Mouse (Mus musculus) lung, postnatal 0 days (tissue): ENCODE measurements around the gene Erc2.

ENCODE experiments used
- CTCF ChIP-seq: IDR thresholded peaks from 2 replicates; pipeline ENCODE4 v1.5.1; 2016; ENCODE audit warnings: antibody characterized with exemption, mild to moderate bottlenecking
- EP300 ChIP-seq: IDR thresholded peaks from 2 replicates; pipeline ENCODE4 v1.6.1; 2016; ENCODE audit warnings: antibody characterized with exemption, mild to moderate bottlenecking, control low read depth

DNA sequence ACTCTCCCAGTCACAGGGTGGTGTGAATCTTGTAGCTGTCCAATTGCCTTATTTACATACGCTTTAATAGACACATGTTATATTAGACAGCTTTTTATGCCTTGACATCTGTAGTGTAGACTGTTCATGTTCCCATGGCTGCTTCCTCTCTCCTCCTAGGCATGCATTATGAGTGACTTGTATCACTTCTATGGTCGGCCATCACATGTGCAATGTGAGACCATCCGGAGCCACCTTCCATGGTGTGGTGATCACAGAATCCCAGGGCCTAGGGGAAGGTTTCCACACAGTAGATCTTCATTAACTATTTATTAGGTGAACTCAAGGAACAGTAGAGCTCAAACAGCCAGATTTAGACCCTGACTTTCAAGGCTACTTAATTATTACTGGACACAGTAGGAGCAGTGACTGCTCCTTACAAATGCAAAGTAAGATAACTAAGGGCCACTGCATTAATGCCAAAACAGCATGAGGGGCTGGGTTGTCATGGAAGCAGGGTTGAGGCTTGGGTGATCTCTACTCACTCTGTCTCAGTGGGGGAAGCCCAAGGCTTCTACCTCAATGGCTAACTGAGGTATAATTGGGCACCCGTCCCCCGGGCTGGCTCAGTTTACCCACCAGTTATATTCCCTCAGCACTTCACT lies 7.3 kb downstream of the Erc2 start:
- no peak for TF ChIP-seq CTCF
- no peak for TF ChIP-seq EP300
